Mouse (Mus musculus) spleen, adult 2 months (tissue): Measurements from ENCODE around the gene Anks1. TPM values are rescaled to one million over a fixed set of nuclear protein-coding genes. Genes with fewer than 3 reads are reported as not detected.
A peak's percentile ranks its signal among the peaks of the same experiment; 100 is the strongest.

Source experiments
- DNase-seq, 2 experiments: peaks; one replicate each; pipeline versions ENCODE4 v3.0.0 to v3.0.0-alpha.2; 2012 to 2021; ENCODE audit warnings: low spot score in 2 of 2, low read depth in 1 of 2
- H3K27ac ChIP-seq: fragments of 200-500 bp; 2 replicates; pipeline ENCODE4 v1.5.1; 2012; ENCODE audit warnings: low read length, inconsistent platforms; ENCODE audit not compliant: insufficient read depth
- H3K27me3 ChIP-seq: fragments of 200-500 bp; 2 replicates; pipeline ENCODE4 v1.6.1; 2012; ENCODE audit warnings: mild to moderate bottlenecking, moderate library complexity, low read length, inconsistent platforms; ENCODE audit not compliant: control insufficient read depth, insufficient read depth
- H3K36me3 ChIP-seq: fragments of 200-500 bp; 2 replicates; pipeline ENCODE4 v1.6.1; 2012; ENCODE audit warnings: mild to moderate bottlenecking, low read length, inconsistent platforms; ENCODE audit not compliant: control insufficient read depth, insufficient read depth
- H3K4me1 ChIP-seq: fragments of 200-500 bp; 2 replicates; pipeline ENCODE4 v1.6.1; 2011; ENCODE audit warnings: inconsistent platforms; ENCODE audit not compliant: control insufficient read depth, insufficient read depth, insufficient read length
- H3K4me3 ChIP-seq: fragments of 200-500 bp; 2 replicates; pipeline ENCODE4 v1.5.1; 2011; ENCODE audit warnings: mild to moderate bottlenecking, inconsistent platforms; ENCODE audit not compliant: insufficient read depth, insufficient read length; ENCODE audit errors: extremely low read depth
- CTCF ChIP-seq: fragments of 200-500 bp; IDR thresholded peaks from 2 replicates; pipeline ENCODE4 v1.5.1; 2011; ENCODE audit warnings: mild to moderate bottlenecking, inconsistent platforms; ENCODE audit not compliant: insufficient read depth, insufficient read length, insufficient replicate concordance; ENCODE audit errors: extremely low read depth
- POLR2A ChIP-seq: fragments of 200-500 bp; IDR thresholded peaks from 2 replicates; pipeline ENCODE4 v1.6.1; 2011; ENCODE audit warnings: low read depth, low read length, inconsistent platforms
- WGBS: fragments of 180-500 bp; shearing (Covaris S2); methylation state at CpG from one replicate; pipeline ENCODE4 v1.1.7; 2018; 5-methylcytosine and 5-hydroxymethylcytosine counted together
- polyA plus RNA-seq: library from polyadenylated mRNA; depleted of rRNA; stranded (reverse); fragments of >200 nt; gene quantifications from 2 replicates; pipeline ENCODE4 v1.2.3, GENCODE M21; 2012

Gene Anks1
- polyA plus RNA-seq, 1 experiment: 25.9 TPM

- H3K36me3 ChIP-seq: no peaks in the 10 kb centered on the region
- peak overlapping the region; percentile 44; the same call in 1 of the 2 replicates for H3K4me3 ChIP-seq
- 15% methylated on average over 27 of the region's 27 CpGs for whole genome bisulfite sequencing
- TF ChIP-seq CTCF: no peak
- TF ChIP-seq POLR2A: no peak
- no peaks in the 10 kb centered on the region for H3K27me3 ChIP-seq
- H3K4me1 ChIP-seq: peaks cover 21% of the 10 kb centered on the region
- H3K27ac ChIP-seq: peak overlapping the region; percentile 27; the same call in 1 of the 2 replicates
- DNase-seq: no peak
These were observed 98.9 kb downstream of the Anks1 start for GRCm38 (mm10) chr17:28007857-28008564.

GRCm38 (mm10) chr17:28008565-28008981 lies 99.5 kb downstream of the Anks1 start:
- no peaks in the 10 kb centered on the region for H3K27me3 ChIP-seq
- TF ChIP-seq POLR2A (no peak), CTCF (no peak)
- H3K4me3 ChIP-seq: peak overlapping the region; percentile 10; the same call in 1 of the 2 replicates
- no peaks in the 10 kb centered on the region for H3K36me3 ChIP-seq
- H3K27ac ChIP-seq: no peak overlapping the region
- no peak for DNase-seq
- WGBS: 42% methylated on average over 8 of the region's 8 CpGs
- peaks cover 24% of the 10 kb centered on the region for H3K4me1 ChIP-seq

GRCm38 (mm10) chr17:28009066-28009715 lies 100.1 kb downstream of the Anks1 start:
- WGBS: 40% methylated on average over 10 of the region's 10 CpGs
- Histone ChIP-seq H3K4me3 (no peak overlapping the region), H3K4me1 (peaks cover 30% of the 10 kb centered on the region), H3K27me3 (no peaks in the 10 kb centered on the region), H3K27ac (no peak overlapping the region), H3K36me3 (no peaks in the 10 kb centered on the region)
- no peak for DNase-seq
- TF ChIP-seq POLR2A (no peak), CTCF (no peak)

- H3K36me3 ChIP-seq: no peaks in the 10 kb centered on the region
- 53% methylated on average over 7 of the region's 7 CpGs for WGBS
- peaks cover 34% of the 10 kb centered on the region for H3K4me1 ChIP-seq
- H3K27me3 ChIP-seq: no peaks in the 10 kb centered on the region
- no peak overlapping the region for H3K27ac ChIP-seq
- H3K4me3 ChIP-seq: no peak overlapping the region
- TF ChIP-seq CTCF: no peak
- no peak for TF ChIP-seq POLR2A
- DNase-seq: no peak
These were observed 100.6 kb downstream of the Anks1 start for GRCm38 (mm10) chr17:28009716-28010114.

- Histone ChIP-seq H3K4me1 (peaks cover 44% of the 10 kb centered on the region), H3K4me3 (no peak overlapping the region), H3K36me3 (no peaks in the 10 kb centered on the region), H3K27ac (no peak overlapping the region), H3K27me3 (no peaks in the 10 kb centered on the region)
- WGBS: 75% methylated on average over 2 of the region's 2 CpGs
- no peak for DNase-seq
- no peak for TF ChIP-seq POLR2A
- no peak for TF ChIP-seq CTCF
These were observed 101.8 kb downstream of the Anks1 start for GRCm38 (mm10) chr17:28010925-28011324.

GRCm38 (mm10) chr17:28012851-28013250 lies 103.7 kb downstream of the Anks1 start:
- 0 out of 2 replicates have a peak overlapping the region, but pooled peaks have one; percentile 17 for H3K4me3 ChIP-seq
- no peaks in the 10 kb centered on the region for H3K36me3 ChIP-seq
- peaks cover 36% of the 10 kb centered on the region for H3K4me1 ChIP-seq
- TF ChIP-seq CTCF (no peak), POLR2A (no peak)
- H3K27ac ChIP-seq: peak overlapping the region; percentile 48
- DNase-seq: no peak
- H3K27me3 ChIP-seq: no peaks in the 10 kb centered on the region
- 27% methylated on average over 6 of the region's 6 CpGs for WGBS

GRCm38 (mm10) chr17:28013259-28013875 lies 104.3 kb downstream of the Anks1 start:
- peak; percentile 77 to 86 for DNase-seq
- peak overlapping the region; percentile 17; the same call in 1 of the 2 replicates for H3K4me3 ChIP-seq
- H3K4me1 ChIP-seq: peaks cover 31% of the 10 kb centered on the region
- no peaks in the 10 kb centered on the region for H3K36me3 ChIP-seq
- TF ChIP-seq CTCF: peak; percentile 70; the same call in 1 of the 2 replicates
- peak; percentile 44; the same call in 1 of the 2 replicates for TF ChIP-seq POLR2A
- no peaks in the 10 kb centered on the region for H3K27me3 ChIP-seq
- peak overlapping the region; percentile 48 for H3K27ac ChIP-seq
- WGBS: 12% methylated on average over 12 of the region's 12 CpGs
